Comparison of ENCODE assay signal across 8 mouse cellular contexts in the genomic region with DNA sequence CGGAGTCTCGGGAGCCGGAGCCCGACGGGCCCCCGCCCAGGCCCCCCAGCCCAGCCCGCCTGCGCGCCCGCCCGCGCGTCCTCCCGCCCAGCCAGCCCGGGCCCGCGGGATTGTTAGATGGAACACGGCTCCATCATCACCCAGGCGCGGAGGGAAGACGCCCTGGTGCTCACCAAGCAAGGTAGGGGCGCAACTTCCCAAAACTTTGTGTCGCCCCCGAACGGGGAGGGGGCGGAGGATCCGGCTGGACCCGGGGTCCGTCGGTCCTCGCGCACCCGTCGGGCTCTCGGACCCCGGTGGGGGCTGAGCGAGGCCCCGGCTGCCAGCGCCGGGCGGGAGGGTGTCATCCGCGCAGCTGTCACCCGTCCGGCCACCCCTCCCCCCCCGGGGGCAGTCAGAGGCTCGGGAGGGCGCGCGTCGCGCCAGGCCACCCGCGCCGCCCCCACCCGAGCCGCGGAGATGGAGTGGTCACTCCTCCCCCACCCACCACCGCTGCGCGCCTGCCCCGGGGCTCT. TPM values are rescaled to one million over a fixed set of nuclear protein-coding genes. Genes with fewer than 3 reads are reported as not detected.
DNase-seq lines count a peak whose midpoint lies in the region; ATAC-seq lines count a peak whose summit lies in the region.

No protein-coding gene starts in this region.

- H3K27me3 ChIP-seq in forebrain, embryonic 13.5 days = no peaks in the 10 kb centered on the region
- peaks cover 4% of the 10 kb centered on the region for H3K27me3 ChIP-seq in hindbrain, embryonic 11.5 days (ENCODE audit: control insufficient read depth, insufficient read depth, low read length)
- no peaks in the 10 kb centered on the region for H3K27me3 ChIP-seq in limb, embryonic 15.5 days
- no peaks in the 10 kb centered on the region for H3K27me3 ChIP-seq in midbrain, embryonic 16.5 days (ENCODE audit: control insufficient read depth, insufficient read depth, low read depth, low read length)

- H3K4me2 ChIP-seq in forebrain, embryonic 13.5 days = peak overlapping the region; percentile 94
- H3K4me2 ChIP-seq in hindbrain, embryonic 11.5 days (replicated peaks; ENCODE audit: low read depth, low read length) = peak overlapping the region; percentile 85
- H3K4me2 ChIP-seq in limb, embryonic 15.5 days = peak overlapping the region; percentile 91
- H3K4me2 ChIP-seq in midbrain, embryonic 16.5 days (ENCODE audit: low read length) = peak overlapping the region; percentile 72

- peak overlapping the region; percentile 97 for H3K9ac ChIP-seq in forebrain, embryonic 13.5 days
- peak overlapping the region; percentile 70 for H3K9ac ChIP-seq in hindbrain, embryonic 11.5 days (ENCODE audit: low read depth, low read length)
- peak overlapping the region; percentile 99 for H3K9ac ChIP-seq in limb, embryonic 15.5 days
- H3K9ac ChIP-seq in midbrain, embryonic 16.5 days (ENCODE audit: low read depth, low read length) = peak overlapping the region; percentile 83

- peak; percentile 55 to 66 for DNase-seq in frontal cortex, postnatal 10 days (ENCODE audit: low spot score in 2 of 2)
- DNase-seq in frontal cortex, postnatal 36 days (ENCODE audit: low spot score in 2 of 2) = no peak
- peak; percentile 85 for DNase-seq in adrenal gland, postnatal 10 days
- DNase-seq in hindbrain, embryonic 11.5 days (ENCODE audit: low spot score) = peak; percentile 65
- DNase-seq in thymus, postnatal 0 days (ENCODE audit: low spot score) = peak; percentile 30

- WGBS in forebrain, embryonic 13.5 days = 1% methylated on average over 32 of the region's 62 CpGs
- WGBS in hindbrain, embryonic 11.5 days = 0% methylated on average over 10 of the region's 62 CpGs
- WGBS in limb, embryonic 15.5 days = 1% methylated on average over 46 of the region's 62 CpGs
- WGBS in midbrain, embryonic 16.5 days = 0% methylated on average over 40 of the region's 62 CpGs

- H3K36me3 ChIP-seq in forebrain, embryonic 13.5 days (ENCODE audit: poor library complexity, severe bottlenecking) = no peaks in the 10 kb centered on the region
- H3K36me3 ChIP-seq in hindbrain, embryonic 11.5 days (ENCODE audit: control insufficient read depth, insufficient read depth, low read length) = no peaks in the 10 kb centered on the region
- no peaks in the 10 kb centered on the region for H3K36me3 ChIP-seq in limb, embryonic 15.5 days
- no peaks in the 10 kb centered on the region for H3K36me3 ChIP-seq in midbrain, embryonic 16.5 days (ENCODE audit: control insufficient read depth, insufficient read depth, low read length)

- ATAC-seq in forebrain, embryonic 13.5 days = no peak; the same call in 1 of the 2 replicates
- peak; percentile 38 for ATAC-seq in hindbrain, embryonic 11.5 days (ENCODE audit: low FRiP score)
- no peak; the same call in 1 of the 2 replicates for ATAC-seq in limb, embryonic 15.5 days (ENCODE audit: insufficient number of reproducible peaks, low FRiP score, low TSS enrichment, low read depth)
- peak; percentile 30 for ATAC-seq in midbrain, embryonic 16.5 days

- no peaks in the 10 kb centered on the region for H3K9me3 ChIP-seq in forebrain, embryonic 13.5 days (replicated peaks)
- no peaks in the 10 kb centered on the region for H3K9me3 ChIP-seq in hindbrain, embryonic 11.5 days (ENCODE audit: control insufficient read depth, low read length)
- no peaks in the 10 kb centered on the region for H3K9me3 ChIP-seq in limb, embryonic 15.5 days
- no peaks in the 10 kb centered on the region for H3K9me3 ChIP-seq in midbrain, embryonic 16.5 days (replicated peaks; ENCODE audit: control insufficient read depth, low read length, poor library complexity, severe bottlenecking)

- H3K27ac ChIP-seq in forebrain, embryonic 13.5 days = peak overlapping the region; percentile 100
- peak overlapping the region; percentile 99 for H3K27ac ChIP-seq in hindbrain, embryonic 11.5 days (ENCODE audit: low read depth, low read length)
- peak overlapping the region; percentile 100 for H3K27ac ChIP-seq in limb, embryonic 15.5 days
- peak overlapping the region; percentile 100 for H3K27ac ChIP-seq in midbrain, embryonic 16.5 days (ENCODE audit: low read length)

- H3K4me3 ChIP-seq in forebrain, embryonic 13.5 days = peak overlapping the region; percentile 95
- H3K4me3 ChIP-seq in hindbrain, embryonic 11.5 days (ENCODE audit: low read depth, low read length) = peak overlapping the region; percentile 100
- H3K4me3 ChIP-seq in limb, embryonic 15.5 days = peak overlapping the region; percentile 86
- peak overlapping the region; percentile 88 for H3K4me3 ChIP-seq in midbrain, embryonic 16.5 days (ENCODE audit: low read depth, low read length)

- peaks cover 48% of the 10 kb centered on the region for H3K4me1 ChIP-seq in forebrain, embryonic 13.5 days
- H3K4me1 ChIP-seq in hindbrain, embryonic 11.5 days (replicated peaks; ENCODE audit: control insufficient read depth, insufficient read depth, low read length) = peaks cover 16% of the 10 kb centered on the region
- peaks cover 55% of the 10 kb centered on the region for H3K4me1 ChIP-seq in limb, embryonic 15.5 days
- peaks cover 42% of the 10 kb centered on the region for H3K4me1 ChIP-seq in midbrain, embryonic 16.5 days (ENCODE audit: control insufficient read depth, insufficient read depth, low read length)

RNA-seq across cellular contexts. Expression of a gene that starts 0.7 kb away (rescaled TPM):
- 100 to 1,000 TPM; 137 to 168 TPM for total RNA-seq in adrenal gland, postnatal 10 days (2021)
- 27.8 and 30.9 TPM in 2 replicates for polyA plus RNA-seq in forebrain, embryonic 13.5 days (2015; fragmentation: Nextera tagmentation; extraction: Ambion mirVana)
- polyA plus RNA-seq in hindbrain, embryonic 11.5 days (2014; fragmentation: Nextera tagmentation; extraction: Ambion mirVana) = 38.7 and 40.3 TPM in 2 replicates
- polyA plus RNA-seq in limb, embryonic 15.5 days (2015; fragmentation: Nextera tagmentation; extraction: Ambion mirVana) = 72.2 and 85.8 TPM in 2 replicates
- polyA plus RNA-seq in midbrain, embryonic 16.5 days (2015; fragmentation: Nextera tagmentation; extraction: Ambion mirVana) = 12.0 and 13.5 TPM in 2 replicates
- polyA plus RNA-seq in thymus, postnatal 0 days (2015; fragmentation: Nextera tagmentation; extraction: Ambion mirVana) = 30.3 and 34.3 TPM in 2 replicates

RNA-seq across cellular contexts. Expression of a gene that starts 21.3 kb away (rescaled TPM):
- total RNA-seq in adrenal gland, postnatal 10 days (2021) = 1 to 10 TPM in 1 of 2 experiments, under 1 TPM in 1; 0.72 to 2.1 TPM
- polyA plus RNA-seq in forebrain, embryonic 13.5 days (2015; fragmentation: Nextera tagmentation; extraction: Ambion mirVana) = 0.15 and 0.19 TPM in 2 replicates
- 0.29 and 1.7 TPM in 2 replicates for polyA plus RNA-seq in hindbrain, embryonic 11.5 days (2014; fragmentation: Nextera tagmentation; extraction: Ambion mirVana)
- polyA plus RNA-seq in limb, embryonic 15.5 days (2015; fragmentation: Nextera tagmentation; extraction: Ambion mirVana) = 0.50 and 0.71 TPM in 2 replicates
- 1.7 and 2.8 TPM in 2 replicates for polyA plus RNA-seq in midbrain, embryonic 16.5 days (2015; fragmentation: Nextera tagmentation; extraction: Ambion mirVana)
- polyA plus RNA-seq in thymus, postnatal 0 days (2015; fragmentation: Nextera tagmentation; extraction: Ambion mirVana) = 0.98 and 1.0 TPM in 2 replicates

RNA-seq across cellular contexts. Expression of a gene that starts 51.5 kb away (rescaled TPM):
- 10 to 100 TPM; 74.9 to 76.1 TPM for total RNA-seq in adrenal gland, postnatal 10 days (2021)
- polyA plus RNA-seq in forebrain, embryonic 13.5 days (2015; fragmentation: Nextera tagmentation; extraction: Ambion mirVana) = 74.7 and 78.4 TPM in 2 replicates
- 75.6 and 78.7 TPM in 2 replicates for polyA plus RNA-seq in hindbrain, embryonic 11.5 days (2014; fragmentation: Nextera tagmentation; extraction: Ambion mirVana)
- polyA plus RNA-seq in limb, embryonic 15.5 days (2015; fragmentation: Nextera tagmentation; extraction: Ambion mirVana) = 69.6 and 71.6 TPM in 2 replicates
- 61.4 and 67.7 TPM in 2 replicates for polyA plus RNA-seq in midbrain, embryonic 16.5 days (2015; fragmentation: Nextera tagmentation; extraction: Ambion mirVana)
- polyA plus RNA-seq in thymus, postnatal 0 days (2015; fragmentation: Nextera tagmentation; extraction: Ambion mirVana) = 74.9 and 75.8 TPM in 2 replicates

Comparison
In these comparisons a context has a peak if more than half of its experiments do, and no peak if none do; other contexts are left out.
1. DNase-seq: peak in frontal cortex, postnatal 10 days (2 of 2), adrenal gland, postnatal 10 days (single experiment), hindbrain, embryonic 11.5 days (single experiment) and thymus, postnatal 0 days (single experiment); none in frontal cortex, postnatal 36 days (0 of 2).
2. ATAC-seq: peak in hindbrain, embryonic 11.5 days (single experiment) and midbrain, embryonic 16.5 days (single experiment); none in forebrain, embryonic 13.5 days (single experiment) and limb, embryonic 15.5 days (single experiment).
3. Peak in every context shown above with its lines, with median percentiles within 50 percentile points of each other: H3K27ac ChIP-seq, H3K4me2 ChIP-seq, H3K4me3 ChIP-seq and H3K9ac ChIP-seq.